Mouse (Mus musculus) urinary bladder, postnatal 0 days (tissue): ENCODE results near the gene Kcna1. TPM values are rescaled to one million over a fixed set of nuclear protein-coding genes. Genes with fewer than 3 reads are reported as not detected.

Source experiments
- polyA plus RNA-seq: library from polyadenylated mRNA; unstranded; fragments of >200 nt; fragmentation: Nextera tagmentation; extraction: Ambion mirVana; gene quantifications from 2 replicates; pipeline ENCODE4 v1.2.1, GENCODE M21; 2015

The Kcna1 gene
- 0.36 and 0.39 TPM in 2 replicates for polyA plus RNA-seq

DNA sequence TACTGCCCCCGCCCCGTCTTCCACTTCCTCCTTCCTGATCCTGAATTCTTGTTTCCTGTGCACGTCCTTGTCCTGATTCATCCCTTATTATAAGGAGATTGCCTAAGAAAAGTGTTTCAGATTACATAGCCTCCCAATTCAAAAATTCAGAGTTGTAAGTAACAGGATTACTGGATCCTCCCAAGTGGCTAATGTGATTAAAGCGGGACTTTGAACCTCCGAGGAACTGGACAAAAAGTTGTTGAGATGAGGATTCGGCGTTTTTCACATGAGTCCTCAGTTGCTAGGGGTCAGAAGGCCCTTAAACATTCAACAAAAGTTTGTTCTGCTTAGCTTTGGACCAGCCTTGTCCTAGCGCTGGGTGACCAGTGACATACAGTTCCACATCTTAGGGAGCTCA, at the start of gene Kcna1:
Gene Kcna1, minus strand, starts transcription at position 4 of the 400 bp plus-strand sequence.

Other genes with a start within 250 kb of the Kcna1 start
- gene Kcna5, start 111.0 kb downstream of the Kcna1 start, polyA plus RNA-seq = 1.9 and 3.0 TPM in 2 replicates
- gene Kcna6, start 94.3 kb upstream of the Kcna1 start, polyA plus RNA-seq = 0.77 and 0.94 TPM in 2 replicates
- 186 and 208 TPM in 2 replicates for gene Ndufa9, start 202.8 kb upstream of the Kcna1 start, polyA plus RNA-seq
- gene Akap3, start 206.7 kb upstream of the Kcna1 start, polyA plus RNA-seq = not detected in 2 replicates